Mouse (Mus musculus) C2C12 (cell line): ENCODE measurements around the gene Ano7.

Experiments
- CEBPB ChIP-seq: IDR thresholded peaks from one replicate; pipeline ENCODE4 v1.6.1; 2011; ENCODE audit warnings: low read depth, mild to moderate bottlenecking, control low read depth, moderate library complexity
- CTCF ChIP-seq: IDR thresholded peaks from one replicate; pipeline ENCODE4 v1.5.1; 2011; ENCODE audit not compliant: control insufficient read depth, insufficient read depth, insufficient read length
- MYOD1 ChIP-seq: IDR thresholded peaks from one replicate; pipeline ENCODE4 v1.6.1; 2011; ENCODE audit warnings: low read depth; ENCODE audit not compliant: control insufficient read depth, insufficient read length
- MYOG ChIP-seq: IDR thresholded peaks from one replicate; pipeline ENCODE4 v1.6.1; 2011; ENCODE audit not compliant: control insufficient read depth, insufficient read length; ENCODE audit errors: extremely low read depth
- USF1 ChIP-seq: IDR thresholded peaks from one replicate; pipeline ENCODE4 v1.6.1; 2011; ENCODE audit warnings: low read depth, mild to moderate bottlenecking, control low read depth, moderate library complexity

DNA sequence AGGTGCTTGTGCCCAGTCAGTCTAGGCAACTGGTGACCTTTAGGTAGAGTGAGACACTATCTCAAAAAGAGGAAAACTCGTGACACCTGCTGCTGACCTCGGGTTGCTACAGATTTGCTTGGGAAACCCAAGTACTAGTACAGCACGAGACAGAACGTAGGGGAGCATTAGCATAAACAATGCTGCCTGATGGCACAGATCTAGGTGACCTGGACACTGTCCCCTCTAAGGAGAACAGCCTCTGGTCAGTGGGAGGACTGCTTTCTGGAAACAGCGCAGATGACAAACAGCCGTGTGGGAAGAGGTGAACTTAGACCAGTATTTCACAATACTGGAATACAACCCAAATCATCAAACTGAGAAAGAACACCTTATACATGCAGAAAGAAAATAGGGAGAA is 58.4 kb downstream of the Ano7 start:
- TF ChIP-seq CTCF (no peak), MYOD1 (no peak), MYOG (no peak), USF1 (no peak), CEBPB (no peak)
